Mouse (Mus musculus) olfactory bulb, adult 2 months (tissue): ENCODE measurements at regions not wholly inside any gene's neighbourhood (a gene's known extent, or its start where the extent isn't known, plus 50 kb on each side); places are given as distances from the start of the nearest gene placed in this dataset.

Source experiments
- H3K27ac ChIP-seq: fragments of 200-500 bp; 2 replicates; pipeline ENCODE4 v1.5.1; 2012; ENCODE audit warnings: low read depth, low read length; ENCODE audit not compliant: insufficient read depth
- H3K4me1 ChIP-seq: fragments of 200-500 bp; 2 replicates; pipeline ENCODE4 v1.6.1; 2012; ENCODE audit warnings: low read length; ENCODE audit not compliant: control insufficient read depth, insufficient read depth
- H3K4me3 ChIP-seq: fragments of 200-500 bp; 2 replicates; pipeline ENCODE4 v1.5.1; 2012; ENCODE audit warnings: mild to moderate bottlenecking, low read depth, low read length, moderate library complexity; ENCODE audit not compliant: insufficient read depth
- CTCF ChIP-seq: fragments of 200-500 bp; IDR thresholded peaks from 2 replicates; pipeline ENCODE4 v1.5.1; 2012; ENCODE audit warnings: low read depth, mild to moderate bottlenecking, low read length, moderate library complexity; ENCODE audit not compliant: insufficient read depth
- POLR2A ChIP-seq: fragments of 200-500 bp; IDR thresholded peaks from 2 replicates; pipeline ENCODE4 v1.6.1; 2012; ENCODE audit warnings: mild to moderate bottlenecking, low read depth, low read length, moderate library complexity; ENCODE audit not compliant: insufficient read depth
- WGBS: fragments of 180-500 bp; shearing (Covaris S2); methylation state at CpG from one replicate; pipeline ENCODE4 v1.1.7; 2018; 5-methylcytosine and 5-hydroxymethylcytosine counted together

GRCm38 (mm10) chr8:125367374-125367773, 202.2 kb downstream of the Sipa1l2 start:
- Histone ChIP-seq H3K27ac (no peak overlapping the region), H3K4me3 (no peak overlapping the region), H3K4me1 (peaks cover 12% of the 10 kb centered on the region)
- TF ChIP-seq CTCF = no peak
- no peak for TF ChIP-seq POLR2A
- WGBS = 90% methylated on average over 4 of the region's 4 CpGs

GRCm38 (mm10) chr8:125365004-125365403, 204.6 kb downstream of the Sipa1l2 start:
- H3K27ac ChIP-seq = no peak overlapping the region
- TF ChIP-seq POLR2A (no peak), CTCF (no peak)

GRCm38 (mm10) chr8:125359456-125359855, 210.2 kb downstream of the Sipa1l2 start:
- WGBS = 74% methylated on average over 2 of the region's 2 CpGs
- Histone ChIP-seq H3K27ac (no peak overlapping the region), H3K4me1 (no peaks in the 10 kb centered on the region; the same call in 1 of the 2 replicates), H3K4me3 (no peak overlapping the region)
- TF ChIP-seq CTCF = no peak
- TF ChIP-seq POLR2A = no peak

More at GRCm38 (mm10) chr8:125365004-125365403, 204.6 kb downstream of the Sipa1l2 start:
- Histone ChIP-seq H3K4me1 (peaks cover 11% of the 10 kb centered on the region), H3K4me3 (no peak overlapping the region)
- 96% methylated on average over 5 of the region's 5 CpGs for WGBS

- Histone ChIP-seq H3K4me1 (no peaks in the 10 kb centered on the region; the same call in 1 of the 2 replicates), H3K4me3 (no peak overlapping the region), H3K27ac (no peak overlapping the region)
- no peak for TF ChIP-seq CTCF
- TF ChIP-seq POLR2A = no peak
- WGBS = 95% methylated on average over 3 of the region's 3 CpGs
Observed at GRCm38 (mm10) chr8:125357759-125358158, 211.8 kb downstream of the Sipa1l2 start.

GRCm38 (mm10) chr8:125355059-125355509, 214.5 kb downstream of the Sipa1l2 start:
- WGBS = 74% methylated on average over 7 of the region's 7 CpGs
- TF ChIP-seq CTCF = no peak
- Histone ChIP-seq H3K4me3 (no peak overlapping the region), H3K27ac (no peak overlapping the region), H3K4me1 (no peaks in the 10 kb centered on the region; the same call in 1 of the 2 replicates)

- H3K27ac ChIP-seq = no peak overlapping the region
- WGBS = 59% methylated on average over 3 of the region's 3 CpGs
- H3K4me3 ChIP-seq = no peak overlapping the region
- H3K4me1 ChIP-seq = peaks cover 5% of the 10 kb centered on the region
- TF ChIP-seq CTCF (no peak), POLR2A (no peak)
Observed at GRCm38 (mm10) chr8:125352276-125352675, 217.3 kb downstream of the Sipa1l2 start.

GRCm38 (mm10) chr8:125351486-125352032, 218.0 kb downstream of the Sipa1l2 start:
- 82% methylated on average over 8 of the region's 8 CpGs for WGBS
- H3K4me3 ChIP-seq = no peak overlapping the region
- no peak for TF ChIP-seq POLR2A
- H3K27ac ChIP-seq = no peak overlapping the region
- H3K4me1 ChIP-seq = peaks cover 5% of the 10 kb centered on the region

- 33% methylated on average over 7 of the region's 7 CpGs for WGBS
- peaks cover 6% of the 10 kb centered on the region for H3K4me1 ChIP-seq
- no peak overlapping the region for H3K27ac ChIP-seq
- no peak for TF ChIP-seq CTCF
- no peak for TF ChIP-seq POLR2A
- H3K4me3 ChIP-seq = no peak overlapping the region
Observed at GRCm38 (mm10) chr8:125349290-125350025, 220.2 kb downstream of the Sipa1l2 start.

- TF ChIP-seq POLR2A (no peak), CTCF (no peak)
- Histone ChIP-seq H3K4me1 (peaks cover 27% of the 10 kb centered on the region), H3K27ac (no peak overlapping the region), H3K4me3 (no peak overlapping the region)
- 94% methylated on average over 8 of the region's 8 CpGs for WGBS
Observed at GRCm38 (mm10) chr8:125346182-125346581, 223.4 kb downstream of the Sipa1l2 start.
